Mouse (Mus musculus): ENCODE results near the gene Il27. TPM values are rescaled to one million over a fixed set of nuclear protein-coding genes. Genes with fewer than 3 reads are reported as not detected.

Gene Il27
- polyA plus RNA-seq, 1 experiment, result not detected

Other genes starting within 250 kb of the Il27 start
- gene Lat, start 225.4 kb downstream of the Il27 start, polyA plus RNA-seq (2012; ENCODE audit: insufficient read depth, insufficient read length, missing spikeins), result 1.7 TPM in 1 of 2 replicates, not detected in the other
- 10.1 and 12.6 TPM in 2 replicates for gene Spns1, start 217.5 kb downstream of the Il27 start, polyA plus RNA-seq (2012; ENCODE audit: insufficient read depth, insufficient read length, missing spikeins)
- 1.2 and 2.5 TPM in 2 replicates for gene Nfatc2ip, start 198.2 kb downstream of the Il27 start, polyA plus RNA-seq (2012; ENCODE audit: insufficient read depth, insufficient read length, missing spikeins)
- 2.4 TPM in 1 of 2 replicates, not detected in the other for gene Cd19, start 180.1 kb downstream of the Il27 start, polyA plus RNA-seq (2012; ENCODE audit: insufficient read depth, insufficient read length, missing spikeins)
- 2.9 and 6.4 TPM in 2 replicates for gene Rabep2, start 166.2 kb downstream of the Il27 start, polyA plus RNA-seq (2012; ENCODE audit: insufficient read depth, insufficient read length, missing spikeins)
- 236 and 316 TPM in 2 replicates for gene Atp2a1, start 131.8 kb downstream of the Il27 start, polyA plus RNA-seq (2012; ENCODE audit: insufficient read depth, insufficient read length, missing spikeins)
- 34.7 and 38.2 TPM in 2 replicates for gene Sh2b1, start 119.5 kb downstream of the Il27 start, polyA plus RNA-seq (2012; ENCODE audit: insufficient read depth, insufficient read length, missing spikeins)
- 184 and 254 TPM in 2 replicates for gene Tufm, start 107.6 kb downstream of the Il27 start, polyA plus RNA-seq (2012; ENCODE audit: insufficient read depth, insufficient read length, missing spikeins)
- gene Atxn2l, start 91.5 kb downstream of the Il27 start, polyA plus RNA-seq (2012; ENCODE audit: insufficient read depth, insufficient read length, missing spikeins), result 21.4 and 27.7 TPM in 2 replicates
- gene Eif3c, start 28.5 kb downstream of the Il27 start, polyA plus RNA-seq (2012; ENCODE audit: insufficient read depth, insufficient read length, missing spikeins), result 108 and 123 TPM in 2 replicates
- 5.8 and 12.6 TPM in 2 replicates for gene Apobr, start 10.0 kb downstream of the Il27 start, polyA plus RNA-seq (2012; ENCODE audit: insufficient read depth, insufficient read length, missing spikeins)
- 16.1 and 18.9 TPM in 2 replicates for gene Cln3, start 9.1 kb downstream of the Il27 start, polyA plus RNA-seq (2012; ENCODE audit: insufficient read depth, insufficient read length, missing spikeins)
- 89.5 and 149 TPM in 2 replicates for gene Nupr1, start 35.9 kb upstream of the Il27 start, polyA plus RNA-seq (2012; ENCODE audit: insufficient read depth, insufficient read length, missing spikeins)
- 18.3 and 20.6 TPM in 2 replicates for gene Sgf29, start 54.4 kb upstream of the Il27 start, polyA plus RNA-seq (2012; ENCODE audit: insufficient read depth, insufficient read length, missing spikeins)
- 40.9 and 98.4 TPM in 2 replicates for gene Sult1a1, start 81.5 kb upstream of the Il27 start, polyA plus RNA-seq (2012; ENCODE audit: insufficient read depth, insufficient read length, missing spikeins)
- 40.0 and 49.0 TPM in 2 replicates for gene Bola2, start 100.5 kb upstream of the Il27 start, polyA plus RNA-seq (2012; ENCODE audit: insufficient read depth, insufficient read length, missing spikeins)
- gene Slx1b, start 100.8 kb upstream of the Il27 start, polyA plus RNA-seq (2012; ENCODE audit: insufficient read depth, insufficient read length, missing spikeins), result 4.0 and 5.8 TPM in 2 replicates
- gene Coro1a, start 112.8 kb upstream of the Il27 start, polyA plus RNA-seq (2012; ENCODE audit: insufficient read depth, insufficient read length, missing spikeins), result 8.5 and 10.0 TPM in 2 replicates
- gene Mapk3, start 164.7 kb upstream of the Il27 start, polyA plus RNA-seq (2012; ENCODE audit: insufficient read depth, insufficient read length, missing spikeins), result 68.9 and 90.6 TPM in 2 replicates
- not detected in 2 replicates for gene Gdpd3, start 171.4 kb upstream of the Il27 start, polyA plus RNA-seq (2012; ENCODE audit: insufficient read depth, insufficient read length, missing spikeins)
- 156 and 157 TPM in 2 replicates for gene Ypel3, start 182.0 kb upstream of the Il27 start, polyA plus RNA-seq (2012; ENCODE audit: insufficient read depth, insufficient read length, missing spikeins)
- not detected in 2 replicates for gene Tbx6, start 186.5 kb upstream of the Il27 start, polyA plus RNA-seq (2012; ENCODE audit: insufficient read depth, insufficient read length, missing spikeins)
- gene Ppp4c, start 197.6 kb upstream of the Il27 start, polyA plus RNA-seq (2012; ENCODE audit: insufficient read depth, insufficient read length, missing spikeins), result 46.4 and 53.3 TPM in 2 replicates
- 50.7 and 63.7 TPM in 2 replicates for gene Fam57b, start 202.7 kb upstream of the Il27 start, polyA plus RNA-seq (2012; ENCODE audit: insufficient read depth, insufficient read length, missing spikeins)
- not detected in 2 replicates for gene 4930451I11Rik, start 236.7 kb upstream of the Il27 start, polyA plus RNA-seq (2012; ENCODE audit: insufficient read depth, insufficient read length, missing spikeins)

Data from brown adipose tissue, adult 24 weeks (tissue).